Mouse (Mus musculus) spleen, adult 2 months (tissue): Measurements from ENCODE around the gene Paqr5. TPM values are rescaled to one million over a fixed set of nuclear protein-coding genes. Genes with fewer than 3 reads are reported as not detected.
A peak's percentile ranks its signal among the peaks of the same experiment; 100 is the strongest.

Experiments
- DNase-seq, 2 experiments: peaks; one replicate each; pipeline versions ENCODE4 v3.0.0 to v3.0.0-alpha.2; 2012 to 2021; ENCODE audit warnings: low spot score in 2 of 2, low read depth in 1 of 2
- H3K27ac ChIP-seq: fragments of 200-500 bp; 2 replicates; pipeline ENCODE4 v1.5.1; 2012; ENCODE audit warnings: low read length, inconsistent platforms; ENCODE audit not compliant: insufficient read depth
- H3K27me3 ChIP-seq: fragments of 200-500 bp; 2 replicates; pipeline ENCODE4 v1.6.1; 2012; ENCODE audit warnings: mild to moderate bottlenecking, moderate library complexity, low read length, inconsistent platforms; ENCODE audit not compliant: control insufficient read depth, insufficient read depth
- H3K36me3 ChIP-seq: fragments of 200-500 bp; 2 replicates; pipeline ENCODE4 v1.6.1; 2012; ENCODE audit warnings: mild to moderate bottlenecking, low read length, inconsistent platforms; ENCODE audit not compliant: control insufficient read depth, insufficient read depth
- H3K4me1 ChIP-seq: fragments of 200-500 bp; 2 replicates; pipeline ENCODE4 v1.6.1; 2011; ENCODE audit warnings: inconsistent platforms; ENCODE audit not compliant: control insufficient read depth, insufficient read depth, insufficient read length
- H3K4me3 ChIP-seq: fragments of 200-500 bp; 2 replicates; pipeline ENCODE4 v1.5.1; 2011; ENCODE audit warnings: mild to moderate bottlenecking, inconsistent platforms; ENCODE audit not compliant: insufficient read depth, insufficient read length; ENCODE audit errors: extremely low read depth
- CTCF ChIP-seq: fragments of 200-500 bp; IDR thresholded peaks from 2 replicates; pipeline ENCODE4 v1.5.1; 2011; ENCODE audit warnings: mild to moderate bottlenecking, inconsistent platforms; ENCODE audit not compliant: insufficient read depth, insufficient read length, insufficient replicate concordance; ENCODE audit errors: extremely low read depth
- POLR2A ChIP-seq: fragments of 200-500 bp; IDR thresholded peaks from 2 replicates; pipeline ENCODE4 v1.6.1; 2011; ENCODE audit warnings: low read depth, low read length, inconsistent platforms
- WGBS: fragments of 180-500 bp; shearing (Covaris S2); methylation state at CpG from one replicate; pipeline ENCODE4 v1.1.7; 2018; 5-methylcytosine and 5-hydroxymethylcytosine counted together
- polyA plus RNA-seq: library from polyadenylated mRNA; depleted of rRNA; stranded (reverse); fragments of >200 nt; gene quantifications from 2 replicates; pipeline ENCODE4 v1.2.3, GENCODE M21; 2012

Paqr5 gene
- polyA plus RNA-seq, 1 experiment: 2.7 TPM

DNA sequence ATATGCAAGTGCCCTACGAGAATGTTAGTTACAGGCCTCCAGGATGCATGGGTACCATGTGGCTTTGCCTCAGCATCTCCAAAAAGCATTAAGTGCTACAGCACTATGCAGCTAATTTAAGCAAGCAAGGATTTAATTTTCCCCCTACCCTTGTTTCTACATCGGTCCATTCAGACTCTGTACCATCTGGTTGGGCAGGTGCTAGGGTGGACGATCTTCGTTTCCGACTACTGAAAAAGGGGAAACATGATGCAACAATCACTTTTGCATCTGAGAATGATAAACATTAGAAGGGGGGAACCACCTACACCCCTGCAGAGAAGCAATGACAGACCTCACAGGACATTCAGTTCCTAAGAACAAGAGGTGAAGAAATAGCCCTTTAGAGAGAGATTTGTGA is 107.2 kb downstream of the Paqr5 start:
- H3K27ac ChIP-seq: no peak overlapping the region
- 92% methylated on average over 5 of the region's 5 CpGs for WGBS
- no peaks in the 10 kb centered on the region for H3K27me3 ChIP-seq
- H3K4me3 ChIP-seq: no peak overlapping the region
- H3K4me1 ChIP-seq: no peaks in the 10 kb centered on the region
- H3K36me3 ChIP-seq: no peaks in the 10 kb centered on the region; the same call in 1 of the 2 replicates
- DNase-seq: no peak
- TF ChIP-seq CTCF (no peak), POLR2A (no peak)

DNA sequence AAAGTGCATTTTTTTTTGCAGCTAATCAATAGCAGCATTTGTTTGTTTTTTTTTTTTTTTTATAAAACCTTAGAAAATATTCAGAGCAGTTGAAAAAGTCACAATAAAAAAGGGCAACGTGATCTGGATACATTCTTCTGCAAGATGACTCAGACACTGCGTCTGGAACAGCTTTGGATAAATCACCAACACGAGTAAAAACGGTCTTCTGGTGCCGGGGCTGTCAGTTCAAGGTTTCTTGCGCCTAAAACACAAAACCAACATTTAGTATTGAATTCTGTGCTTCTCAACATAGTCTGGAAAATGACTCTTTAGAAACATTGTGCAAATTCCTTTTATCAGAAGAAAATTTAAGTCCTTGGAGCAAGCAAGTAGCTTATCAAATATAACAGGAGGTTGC is 109.2 kb downstream of the Paqr5 start:
- no peak overlapping the region for H3K4me3 ChIP-seq
- WGBS: 92% methylated on average over 6 of the region's 6 CpGs
- DNase-seq: no peak
- TF ChIP-seq POLR2A (no peak), CTCF (no peak)
- no peaks in the 10 kb centered on the region for H3K27me3 ChIP-seq
- H3K4me1 ChIP-seq: 0 out of 2 replicates have a peak, but pooled peaks cover 5% of the 10 kb centered on the region
- H3K27ac ChIP-seq: no peak overlapping the region
- 0 out of 2 replicates have a peak, but pooled peaks cover 1% of the 10 kb centered on the region for H3K36me3 ChIP-seq

DNA sequence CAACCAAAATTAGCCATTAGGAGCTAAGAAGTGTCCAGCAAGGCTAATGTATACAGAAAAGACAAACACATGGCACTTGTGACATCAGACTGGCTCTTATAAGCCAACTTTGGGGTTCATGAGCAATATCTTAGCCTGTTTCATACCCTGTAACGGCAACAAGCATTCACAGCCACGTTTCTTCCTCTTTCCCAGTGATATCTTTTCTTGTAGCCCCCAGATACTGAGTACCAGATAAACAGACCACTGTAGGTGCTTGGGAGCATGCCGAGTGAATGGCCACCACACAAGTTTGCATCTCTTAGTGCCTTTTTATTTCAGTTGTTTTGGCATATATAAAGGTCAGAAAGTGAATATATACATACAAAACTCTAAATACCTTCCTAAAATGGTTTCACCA is 109.7 kb downstream of the Paqr5 start:
- no peak for DNase-seq
- Histone ChIP-seq H3K27ac (no peak overlapping the region), H3K36me3 (peaks cover 5% of the 10 kb centered on the region)

DNA sequence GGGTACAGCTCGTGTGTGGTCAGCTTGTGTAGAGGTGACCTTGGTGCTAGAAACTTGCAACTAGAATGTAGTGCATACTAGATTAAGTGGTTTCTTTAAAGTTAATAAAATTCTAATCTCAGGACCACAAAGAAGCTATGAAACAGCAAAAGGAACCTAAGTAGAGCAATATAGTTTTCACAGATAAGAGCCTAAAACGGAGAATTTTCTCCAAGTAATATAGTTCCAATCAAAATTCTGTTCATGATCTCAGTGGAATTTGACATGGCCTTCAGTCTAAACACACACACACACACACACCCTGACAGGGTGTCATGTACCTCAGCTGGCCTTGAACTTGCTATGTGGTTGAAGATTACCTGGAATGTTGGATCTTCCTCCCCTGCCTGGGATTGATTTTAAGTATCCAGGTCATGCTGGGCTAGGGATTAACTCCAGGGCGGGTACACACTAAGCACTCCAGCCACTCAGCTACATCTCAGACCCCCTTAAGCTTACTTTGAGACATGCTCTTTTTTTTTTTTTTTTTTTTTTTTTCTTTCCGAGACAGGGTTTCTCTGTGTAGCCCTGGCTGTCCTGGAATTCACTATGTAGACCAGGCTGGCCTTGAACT is 111.2 kb downstream of the Paqr5 start:
- WGBS: 65% methylated on average over 4 of the region's 4 CpGs
- Histone ChIP-seq H3K36me3 (peaks cover 14% of the 10 kb centered on the region), H3K27ac (no peak overlapping the region; the same call in 1 of the 2 replicates), H3K4me3 (peak overlapping the region; percentile 80; the same call in 1 of the 2 replicates), H3K4me1 (0 out of 2 replicates have a peak, but pooled peaks cover 5% of the 10 kb centered on the region), H3K27me3 (no peaks in the 10 kb centered on the region)
- DNase-seq: no peak
- no peak for TF ChIP-seq CTCF
- TF ChIP-seq POLR2A: no peak

More for the DNA sequence above, 109.7 kb downstream of the Paqr5 start:
- Histone ChIP-seq H3K27me3 (no peaks in the 10 kb centered on the region), H3K4me1 (0 out of 2 replicates have a peak, but pooled peaks cover 5% of the 10 kb centered on the region), H3K4me3 (no peak overlapping the region)
- 79% methylated on average over 3 of the region's 3 CpGs for WGBS
- TF ChIP-seq CTCF: no peak
- no peak for TF ChIP-seq POLR2A

DNA sequence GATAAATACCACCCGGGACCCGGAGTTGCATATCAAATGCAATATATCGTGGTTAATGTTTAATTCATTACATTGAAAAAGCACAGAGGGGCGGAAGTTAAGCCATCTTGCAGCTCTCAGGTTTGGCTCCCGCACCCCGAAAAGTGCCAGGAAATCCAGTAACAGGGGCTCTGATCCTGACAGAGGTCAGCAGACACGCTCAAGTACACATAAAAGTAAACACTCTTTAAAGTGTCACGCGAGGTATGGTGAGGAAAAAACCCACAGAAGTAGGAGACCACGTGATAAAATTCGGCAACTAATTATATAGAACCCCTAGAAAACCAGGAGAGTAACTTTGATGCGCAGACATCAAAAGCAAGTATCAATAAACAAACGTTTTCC is 111.7 kb downstream of the Paqr5 start:
- Histone ChIP-seq H3K4me1 (0 out of 2 replicates have a peak, but pooled peaks cover 5% of the 10 kb centered on the region), H3K4me3 (peak overlapping the region; percentile 80), H3K27me3 (no peaks in the 10 kb centered on the region), H3K36me3 (peaks cover 14% of the 10 kb centered on the region), H3K27ac (peak overlapping the region; percentile 97)
- TF ChIP-seq POLR2A (no peak), CTCF (no peak)
- WGBS: 3% methylated on average over 13 of the region's 13 CpGs
- no peak for DNase-seq

DNA sequence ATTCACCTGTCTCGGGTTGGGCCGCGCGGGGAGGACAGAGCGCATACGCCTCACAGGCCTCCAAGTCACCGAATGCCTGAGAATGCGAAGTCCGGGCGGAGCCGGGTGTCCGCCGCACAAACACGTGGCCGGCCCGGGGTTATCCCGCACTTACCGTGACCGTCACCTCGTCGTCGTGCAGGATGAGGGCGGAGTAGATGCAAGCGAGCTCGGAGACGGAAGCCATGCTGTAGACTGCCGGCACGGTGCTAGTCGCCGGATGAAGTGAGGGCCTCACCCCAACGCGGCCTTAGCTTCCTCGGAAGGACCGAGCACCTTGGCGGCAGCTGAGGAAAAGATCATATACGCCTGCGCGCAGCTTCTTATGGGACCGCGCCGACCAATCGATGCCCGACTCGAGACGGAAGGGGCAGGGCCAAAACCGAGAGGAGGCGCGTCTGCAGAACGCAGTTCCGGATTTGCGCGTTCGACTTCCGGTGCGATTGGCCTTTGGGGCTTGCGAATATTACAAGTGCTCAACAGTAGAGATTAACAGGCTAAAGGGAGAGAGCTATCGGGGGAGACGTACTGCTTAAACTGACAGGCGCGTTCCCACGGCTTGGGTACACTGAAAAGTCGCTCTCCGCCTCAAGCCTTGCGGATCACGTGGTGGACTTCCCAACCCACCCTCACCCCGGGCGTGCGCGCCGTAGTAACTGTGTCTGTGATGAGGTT is 112.3 kb downstream of the Paqr5 start, which contains the start of gene Rplp1:
Gene Rplp1, minus strand, starts transcription at position 340 of the 714 bp plus-strand sequence.
- Histone ChIP-seq H3K36me3 (peaks cover 14% of the 10 kb centered on the region), H3K4me1 (0 out of 2 replicates have a peak, but pooled peaks cover 5% of the 10 kb centered on the region), H3K4me3 (peak within 1 kb of the TSS; percentile 85), H3K27ac (peak within 1 kb of the TSS; percentile 97), H3K27me3 (no peaks in the 10 kb centered on the region)
- no peak for TF ChIP-seq CTCF
- TF ChIP-seq POLR2A: peak; percentile 56; the same call in 1 of the 2 replicates
- DNase-seq: peak; percentile 94 to 95
- under 1% methylated on average over 68 of the region's 70 CpGs for WGBS
